Mouse (Mus musculus) intestine, postnatal 0 days (tissue): ENCODE results near the gene Habp2. TPM values are rescaled to one million over a fixed set of nuclear protein-coding genes. Genes with fewer than 3 reads are reported as not detected.

Source experiments
- ATAC-seq: fragments of 200-750 bp; cut with Nextera tagmentation; 2 replicates; pipeline ENCODE4 v1.8.0; 2017; ENCODE audit warnings: mild to moderate bottlenecking, moderate TSS enrichment, moderate library complexity
- H3K27ac ChIP-seq: fragments of 300-500 bp; sonication (generic); 2 replicates; pipeline ENCODE4 v1.5.1; 2014; ENCODE audit warnings: mild to moderate bottlenecking, low read depth, low read length, moderate library complexity
- H3K27me3 ChIP-seq: fragments of 300-500 bp; sonication (generic); replicated peaks from 2 replicates; pipeline ENCODE4 v1.6.1; 2014; ENCODE audit warnings: low read length, mixed read lengths; ENCODE audit not compliant: control insufficient read depth, insufficient read depth
- H3K36me3 ChIP-seq: fragments of 300-500 bp; sonication (generic); 2 replicates; pipeline ENCODE4 v1.6.1; 2014; ENCODE audit warnings: mild to moderate bottlenecking, moderate library complexity; ENCODE audit not compliant: control insufficient read depth, insufficient read depth
- H3K4me1 ChIP-seq: fragments of 300-500 bp; sonication (generic); replicated peaks from 2 replicates; pipeline ENCODE4 v1.6.1; 2014; ENCODE audit warnings: antibody characterized with exemption, low read length, mixed read lengths; ENCODE audit not compliant: control insufficient read depth, insufficient read depth
- H3K4me2 ChIP-seq: fragments of 300-500 bp; sonication (generic); replicated peaks from 2 replicates; pipeline ENCODE4 v1.6.1; 2014; ENCODE audit warnings: low read depth, mild to moderate bottlenecking, moderate library complexity
- H3K4me3 ChIP-seq: fragments of 300-500 bp; sonication (generic); 2 replicates; pipeline ENCODE4 v1.5.1; 2014; ENCODE audit warnings: low read depth, low read length
- H3K9ac ChIP-seq: fragments of 300-500 bp; sonication (generic); 2 replicates; pipeline ENCODE4 v1.6.1; 2014; ENCODE audit warnings: mild to moderate bottlenecking, low read depth, low read length
- H3K9me3 ChIP-seq: fragments of 300-500 bp; sonication (generic); 2 replicates; pipeline ENCODE4 v1.6.1; 2016; ENCODE audit warnings: mixed run types; ENCODE audit not compliant: control insufficient read depth
- CTCF ChIP-seq: sonication (generic); IDR thresholded peaks from 2 replicates; pipeline ENCODE4 v1.5.1; 2016; ENCODE audit warnings: low read depth, mild to moderate bottlenecking, control low read depth, antibody characterized with exemption, moderate library complexity
- WGBS: fragments of 180-500 bp; shearing (Covaris S2); extraction: QIAGEN DNeasy Blood & Tissue Kit; methylation state at CpG from one replicate; pipeline ENCODE4 v1.1.7; 2014; 5-methylcytosine and 5-hydroxymethylcytosine counted together
- polyA plus RNA-seq: library from polyadenylated mRNA; unstranded; fragments of >200 nt; fragmentation: Nextera tagmentation; extraction: Ambion mirVana; gene quantifications from 2 replicates; pipeline ENCODE4 v1.2.1, GENCODE M21; 2015

Gene Habp2
- polyA plus RNA-seq, 1 experiment from 2014 or later, result 1.1 TPM

- TF ChIP-seq CTCF, result no peak
- no peaks in the 10 kb centered on the region for H3K9me3 ChIP-seq
- H3K27ac ChIP-seq, result no peak overlapping the region
- H3K4me1 ChIP-seq, result no peaks in the 10 kb centered on the region
- no peak overlapping the region for H3K4me3 ChIP-seq
- no peaks in the 10 kb centered on the region for H3K36me3 ChIP-seq
- no peak overlapping the region for H3K9ac ChIP-seq
- 69% methylated on average over 2 of the region's 2 CpGs for WGBS
- no peaks in the 10 kb centered on the region for H3K27me3 ChIP-seq
- no peak overlapping the region for H3K4me2 ChIP-seq
- ATAC-seq, result no peak
Observed at GRCm38 (mm10) chr19:56358890-56359289, 72.0 kb downstream of the Habp2 start.

- no peak for ATAC-seq
- Histone ChIP-seq H3K4me2 (no peak overlapping the region), H3K4me1 (no peaks in the 10 kb centered on the region), H3K4me3 (no peak overlapping the region), H3K9ac (no peak overlapping the region), H3K27ac (no peak overlapping the region), H3K27me3 (no peaks in the 10 kb centered on the region), H3K36me3 (no peaks in the 10 kb centered on the region), H3K9me3 (no peaks in the 10 kb centered on the region)
- TF ChIP-seq CTCF, result peak; percentile 32
- WGBS, result 59% methylated on average over 15 of the region's 15 CpGs
Observed at GRCm38 (mm10) chr19:56363721-56364460, 77.0 kb downstream of the Habp2 start.

GRCm38 (mm10) chr19:56364563-56364962, 77.6 kb downstream of the Habp2 start:
- Histone ChIP-seq H3K4me2 (no peak overlapping the region), H3K27me3 (no peaks in the 10 kb centered on the region), H3K27ac (no peak overlapping the region), H3K9ac (no peak overlapping the region), H3K4me1 (no peaks in the 10 kb centered on the region), H3K9me3 (no peaks in the 10 kb centered on the region), H3K36me3 (no peaks in the 10 kb centered on the region), H3K4me3 (no peak overlapping the region)
- WGBS, result 65% methylated on average over 8 of the region's 8 CpGs
- no peak for TF ChIP-seq CTCF
- ATAC-seq, result no peak

- ATAC-seq, result no peak
- TF ChIP-seq CTCF, result no peak
- 85% methylated on average over 11 of the region's 11 CpGs for WGBS
- Histone ChIP-seq H3K9ac (no peak overlapping the region), H3K4me3 (no peak overlapping the region), H3K4me2 (no peak overlapping the region), H3K4me1 (peaks cover 4% of the 10 kb centered on the region; the same call in 1 of the 2 replicates), H3K36me3 (no peaks in the 10 kb centered on the region), H3K9me3 (no peaks in the 10 kb centered on the region), H3K27me3 (no peaks in the 10 kb centered on the region), H3K27ac (no peak overlapping the region)
Observed at GRCm38 (mm10) chr19:56366168-56366567, 79.2 kb downstream of the Habp2 start.

- Histone ChIP-seq H3K27me3 (no peaks in the 10 kb centered on the region), H3K4me3 (no peak overlapping the region), H3K4me2 (no peak overlapping the region), H3K9me3 (no peaks in the 10 kb centered on the region), H3K27ac (no peak overlapping the region), H3K4me1 (peaks cover 4% of the 10 kb centered on the region; the same call in 1 of the 2 replicates), H3K9ac (no peak overlapping the region), H3K36me3 (no peaks in the 10 kb centered on the region)
- 68% methylated on average over 9 of the region's 9 CpGs for WGBS
- no peak for ATAC-seq
- TF ChIP-seq CTCF, result no peak
Observed at GRCm38 (mm10) chr19:56366625-56367024, 79.7 kb downstream of the Habp2 start.

GRCm38 (mm10) chr19:56367778-56368177, 80.8 kb downstream of the Habp2 start:
- Histone ChIP-seq H3K9ac (no peak overlapping the region), H3K27me3 (no peaks in the 10 kb centered on the region), H3K4me3 (no peak overlapping the region), H3K27ac (no peak overlapping the region), H3K4me1 (peaks cover 4% of the 10 kb centered on the region; the same call in 1 of the 2 replicates), H3K9me3 (no peaks in the 10 kb centered on the region), H3K4me2 (no peak overlapping the region), H3K36me3 (no peaks in the 10 kb centered on the region)
- no peak for ATAC-seq
- no peak for TF ChIP-seq CTCF
- WGBS, result 64% methylated on average over 7 of the region's 7 CpGs

- H3K27ac ChIP-seq, result no peak overlapping the region
- no peak overlapping the region for H3K4me2 ChIP-seq
- H3K4me1 ChIP-seq, result peaks cover 4% of the 10 kb centered on the region; the same call in 1 of the 2 replicates
- no peaks in the 10 kb centered on the region for H3K27me3 ChIP-seq
- H3K4me3 ChIP-seq, result no peak overlapping the region
- ATAC-seq, result no peak
- no peak overlapping the region for H3K9ac ChIP-seq
- H3K9me3 ChIP-seq, result no peaks in the 10 kb centered on the region
- no peaks in the 10 kb centered on the region for H3K36me3 ChIP-seq
- 85% methylated on average over 7 of the region's 7 CpGs for WGBS
- no peak for TF ChIP-seq CTCF
Observed at GRCm38 (mm10) chr19:56368912-56369311, 82.0 kb downstream of the Habp2 start.

Other genes starting within 250 kb of the Habp2 start
- 0.22 TPM in 2 replicates for gene Nrap, start 102.9 kb downstream of the Habp2 start, polyA plus RNA-seq
- 51.6 and 55.6 TPM in 2 replicates for gene Casp7, start 110.0 kb downstream of the Habp2 start, polyA plus RNA-seq
- 0.99 and 1.1 TPM in 2 replicates for gene Plekhs1, start 174.5 kb downstream of the Habp2 start, polyA plus RNA-seq